Mouse (Mus musculus) erythroblast, embryonic 14.5 days (primary cell): Measurements from ENCODE around the gene Abcd3. TPM values are rescaled to one million over a fixed set of nuclear protein-coding genes. Genes with fewer than 3 reads are reported as not detected.

Source experiments
- H3K27me3 ChIP-seq: 2 replicates; pipeline ENCODE4 v1.6.1; 2012; ENCODE audit warnings: inconsistent platforms; ENCODE audit not compliant: control insufficient read depth
- H3K36me3 ChIP-seq: 2 replicates; pipeline ENCODE4 v1.6.1; 2012; ENCODE audit warnings: mild to moderate bottlenecking, inconsistent platforms; ENCODE audit not compliant: control insufficient read depth
- H3K4me1 ChIP-seq: 2 replicates; pipeline ENCODE4 v1.6.1; 2012; ENCODE audit warnings: inconsistent platforms; ENCODE audit not compliant: control insufficient read depth
- H3K4me3 ChIP-seq: replicated peaks from 2 replicates; pipeline ENCODE3; 2012; ENCODE audit warnings: moderate library complexity, mild to moderate bottlenecking, inconsistent platforms
- H3K9me3 ChIP-seq: 2 replicates; pipeline ENCODE4 v1.6.1; 2012; ENCODE audit warnings: low read length, inconsistent platforms, mixed read lengths; ENCODE audit not compliant: control insufficient read depth
- GATA1 ChIP-seq: IDR thresholded peaks from 2 replicates; pipeline ENCODE4 v1.6.1; 2012; ENCODE audit warnings: low read length, inconsistent platforms, mixed read lengths
- TAL1 ChIP-seq: IDR thresholded peaks from 3 replicates; pipeline ENCODE4 v1.6.1; 2012; ENCODE audit warnings: low read length, inconsistent platforms, mixed read lengths
- polyA plus RNA-seq: library from polyadenylated mRNA; stranded (reverse); fragments of >175 nt; gene quantifications from 2 replicates; pipeline ENCODE4 v1.2.3, GENCODE M21; 2012

The Abcd3 gene
- polyA plus RNA-seq, 1 experiment: 0.30 TPM

- TF ChIP-seq GATA1 (no peak), TAL1 (no peak)
- H3K4me3 ChIP-seq: no peak overlapping the region
- H3K4me1 ChIP-seq: no peaks in the 10 kb centered on the region
- H3K27me3 ChIP-seq: no peaks in the 10 kb centered on the region
- no peaks in the 10 kb centered on the region for H3K36me3 ChIP-seq
- no peaks in the 10 kb centered on the region for H3K9me3 ChIP-seq
These were observed 28.9 kb upstream of the Abcd3 start for GRCm38 (mm10) chr3:121844013-121844412.

DNA sequence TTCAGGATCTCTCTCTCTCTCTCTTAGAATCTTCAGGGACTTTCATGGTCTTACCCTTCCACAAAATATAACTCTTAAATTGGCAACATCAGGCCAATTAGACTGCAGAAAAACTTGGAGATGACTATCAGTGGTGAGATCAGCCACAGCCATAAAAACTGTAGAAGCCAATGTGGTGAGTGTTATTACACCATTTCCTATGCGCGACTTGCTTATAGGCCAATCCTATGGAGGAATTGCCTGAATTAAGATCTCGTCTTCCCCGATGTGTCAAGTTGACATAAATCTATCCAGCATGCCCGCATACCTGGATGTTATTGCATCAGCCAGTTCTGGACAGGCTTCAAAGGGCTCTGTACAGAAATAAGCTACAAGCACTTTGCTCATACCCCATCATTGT is 28.2 kb upstream of the Abcd3 start:
- TF ChIP-seq TAL1: no peak
- no peak for TF ChIP-seq GATA1
- H3K27me3 ChIP-seq: no peaks in the 10 kb centered on the region
- no peaks in the 10 kb centered on the region for H3K36me3 ChIP-seq
- no peaks in the 10 kb centered on the region for H3K4me1 ChIP-seq
- H3K4me3 ChIP-seq: no peak overlapping the region
- no peaks in the 10 kb centered on the region for H3K9me3 ChIP-seq

DNA sequence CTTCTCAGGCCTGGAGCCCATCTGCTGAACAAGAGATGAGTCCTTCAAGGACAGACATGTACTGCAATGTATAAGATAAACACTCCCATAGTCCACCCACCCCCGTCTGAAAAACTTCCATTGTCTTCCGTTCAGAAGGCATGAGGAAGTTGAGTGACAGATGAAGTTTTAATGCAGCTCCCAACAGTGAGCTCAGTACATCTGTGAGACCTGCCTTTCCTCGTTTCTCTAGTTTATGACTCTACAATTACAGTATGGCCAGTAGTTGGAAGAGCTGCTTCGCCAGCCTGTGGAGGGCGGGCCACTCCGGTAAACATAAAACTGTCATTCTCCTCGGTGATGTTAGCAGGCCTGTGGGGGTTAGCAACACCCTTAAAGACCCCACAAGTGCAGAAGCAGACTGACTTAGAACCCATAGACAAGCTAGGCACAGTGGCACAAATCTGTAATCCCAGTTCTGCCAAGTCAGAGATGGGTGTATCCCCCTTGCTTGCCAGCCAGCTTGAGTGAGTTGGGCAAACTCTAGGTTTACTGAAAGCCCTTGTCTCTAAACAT is 27.3 kb upstream of the Abcd3 start:
- H3K4me3 ChIP-seq: no peak overlapping the region
- no peaks in the 10 kb centered on the region for H3K36me3 ChIP-seq
- H3K4me1 ChIP-seq: no peaks in the 10 kb centered on the region
- no peak for TF ChIP-seq TAL1
- TF ChIP-seq GATA1: no peak
- H3K27me3 ChIP-seq: no peaks in the 10 kb centered on the region
- no peaks in the 10 kb centered on the region for H3K9me3 ChIP-seq

DNA sequence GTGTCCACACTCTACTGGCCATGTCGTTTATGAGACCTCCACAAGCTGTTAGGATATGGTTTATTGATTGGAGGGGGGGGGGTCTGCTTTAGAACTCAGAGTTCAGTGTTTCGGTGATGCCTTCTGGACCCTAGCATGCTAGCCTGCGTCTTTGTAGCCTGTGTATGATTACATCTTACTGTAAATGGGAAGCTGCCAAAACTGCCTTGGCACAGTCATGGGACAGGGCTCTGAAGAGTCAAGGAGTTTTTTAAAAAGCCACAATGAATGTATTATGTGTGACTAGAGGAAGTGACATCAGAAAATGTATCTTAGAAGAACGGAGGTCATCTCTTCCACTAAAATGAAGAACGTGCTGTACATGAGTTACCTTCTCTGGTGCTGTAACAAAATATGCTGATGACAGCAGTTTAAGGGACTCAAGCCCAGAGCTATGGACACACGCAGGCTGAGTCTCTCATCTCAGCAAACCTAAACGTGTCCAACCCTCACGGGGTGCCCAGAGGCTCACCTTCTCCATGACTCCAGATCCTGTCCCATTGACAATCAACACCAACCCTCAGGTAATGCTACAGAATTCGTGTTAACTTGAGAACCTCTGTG is 26.4 kb upstream of the Abcd3 start:
- Histone ChIP-seq H3K4me3 (no peak overlapping the region), H3K4me1 (no peaks in the 10 kb centered on the region), H3K27me3 (no peaks in the 10 kb centered on the region), H3K9me3 (peaks cover 3% of the 10 kb centered on the region; the same call in 1 of the 2 replicates), H3K36me3 (no peaks in the 10 kb centered on the region)
- TF ChIP-seq GATA1 (no peak), TAL1 (no peak)

GRCm38 (mm10) chr3:121840351-121840750 is 25.2 kb upstream of the Abcd3 start:
- no peaks in the 10 kb centered on the region for H3K36me3 ChIP-seq
- peaks cover 3% of the 10 kb centered on the region; the same call in 1 of the 2 replicates for H3K9me3 ChIP-seq
- no peaks in the 10 kb centered on the region for H3K27me3 ChIP-seq
- TF ChIP-seq TAL1: no peak
- no peak for TF ChIP-seq GATA1
- H3K4me3 ChIP-seq: no peak overlapping the region
- H3K4me1 ChIP-seq: no peaks in the 10 kb centered on the region

DNA sequence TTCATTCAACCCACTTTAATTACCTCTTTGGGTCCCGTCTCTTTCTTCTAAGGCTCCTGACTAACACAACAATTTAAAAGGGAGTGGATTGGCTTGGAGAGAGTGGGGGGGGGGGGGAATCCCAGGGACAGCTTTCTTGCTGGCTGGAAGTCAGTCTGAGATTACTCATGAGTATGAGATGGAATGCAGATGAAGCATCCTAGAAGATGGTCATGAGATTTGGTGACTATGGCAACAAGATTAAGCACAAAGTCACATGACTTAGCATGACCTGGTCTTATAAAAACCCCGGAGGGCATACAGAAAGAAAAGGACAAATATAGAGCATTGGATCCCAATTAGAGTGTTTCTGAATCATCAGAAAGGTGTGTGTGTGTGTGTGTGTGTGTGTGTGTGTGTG is 19.6 kb upstream of the Abcd3 start:
- TF ChIP-seq TAL1: no peak
- no peak for TF ChIP-seq GATA1
- no peaks in the 10 kb centered on the region for H3K27me3 ChIP-seq
- H3K36me3 ChIP-seq: no peaks in the 10 kb centered on the region
- H3K4me3 ChIP-seq: no peak overlapping the region
- no peaks in the 10 kb centered on the region for H3K4me1 ChIP-seq
- peaks cover 3% of the 10 kb centered on the region; the same call in 1 of the 2 replicates for H3K9me3 ChIP-seq

GRCm38 (mm10) chr3:121834250-121834649 is 19.1 kb upstream of the Abcd3 start:
- H3K36me3 ChIP-seq: no peaks in the 10 kb centered on the region
- no peak for TF ChIP-seq GATA1
- no peak for TF ChIP-seq TAL1
- no peaks in the 10 kb centered on the region for H3K27me3 ChIP-seq
- H3K9me3 ChIP-seq: peaks cover 3% of the 10 kb centered on the region; the same call in 1 of the 2 replicates
- H3K4me1 ChIP-seq: no peaks in the 10 kb centered on the region
- no peak overlapping the region for H3K4me3 ChIP-seq

GRCm38 (mm10) chr3:121825092-121825491 is 10.0 kb upstream of the Abcd3 start:
- Histone ChIP-seq H3K9me3 (peaks cover 3% of the 10 kb centered on the region), H3K36me3 (no peaks in the 10 kb centered on the region), H3K4me1 (peaks cover under 1% of the 10 kb centered on the region; the same call in 1 of the 2 replicates), H3K27me3 (no peaks in the 10 kb centered on the region), H3K4me3 (no peak overlapping the region)
- TF ChIP-seq TAL1: no peak
- no peak for TF ChIP-seq GATA1

- Histone ChIP-seq H3K27me3 (no peaks in the 10 kb centered on the region), H3K4me1 (peaks cover 2% of the 10 kb centered on the region; the same call in 1 of the 2 replicates), H3K9me3 (peaks cover 3% of the 10 kb centered on the region), H3K4me3 (no peak overlapping the region), H3K36me3 (no peaks in the 10 kb centered on the region)
- TF ChIP-seq TAL1 (no peak), GATA1 (no peak)
These were observed 9.2 kb upstream of the Abcd3 start for GRCm38 (mm10) chr3:121824319-121824718.

DNA sequence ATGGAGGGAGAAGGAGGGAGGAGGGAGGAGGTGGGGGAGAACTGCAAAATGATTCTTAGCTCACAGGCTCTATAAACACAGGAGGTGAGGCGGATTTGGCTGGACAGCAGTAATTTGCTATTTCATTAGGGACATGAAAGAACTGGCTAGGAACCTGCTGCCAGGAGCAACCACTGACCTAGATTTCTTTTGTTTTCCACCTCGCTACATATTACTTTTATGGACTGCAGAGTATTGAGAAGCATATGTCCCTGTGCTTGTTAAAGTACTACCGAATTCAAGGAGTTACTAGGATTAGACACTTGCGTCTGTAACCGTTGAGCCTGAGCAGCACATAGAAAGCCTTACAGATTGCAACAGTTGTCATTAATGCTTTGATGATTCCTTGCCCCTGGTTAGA is 7.5 kb upstream of the Abcd3 start:
- H3K4me1 ChIP-seq: peaks cover 2% of the 10 kb centered on the region; the same call in 1 of the 2 replicates

More for the DNA sequence above, 7.5 kb upstream of the Abcd3 start:
- H3K4me3 ChIP-seq: no peak overlapping the region
- no peak for TF ChIP-seq TAL1
- no peak for TF ChIP-seq GATA1
- no peaks in the 10 kb centered on the region for H3K27me3 ChIP-seq
- no peaks in the 10 kb centered on the region; the same call in 1 of the 2 replicates for H3K9me3 ChIP-seq
- no peaks in the 10 kb centered on the region for H3K36me3 ChIP-seq
